Mouse (Mus musculus) cortical plate, adult 2 months (tissue): ENCODE measurements at regions not wholly inside any gene's neighbourhood (a gene's known extent, or its start where the extent isn't known, plus 50 kb on each side); places are given as distances from the start of the nearest gene placed in this dataset.

ENCODE experiments used
- H3K27ac ChIP-seq: fragments of 200-500 bp; 2 replicates; pipeline ENCODE4 v1.5.1; 2012; ENCODE audit warnings: low read length, control low read depth, inconsistent platforms; ENCODE audit not compliant: insufficient read depth
- H3K4me1 ChIP-seq: fragments of 200-500 bp; 2 replicates; pipeline ENCODE4 v1.6.1; 2011; ENCODE audit warnings: low read length; ENCODE audit not compliant: control insufficient read depth, insufficient read depth
- H3K4me3 ChIP-seq: fragments of 200-500 bp; 2 replicates; pipeline ENCODE4 v1.5.1; 2011; ENCODE audit warnings: mild to moderate bottlenecking, low read length, control low read depth; ENCODE audit not compliant: insufficient read depth
- CTCF ChIP-seq: fragments of 200-500 bp; IDR thresholded peaks from 2 replicates; pipeline ENCODE4 v1.5.1; 2011; ENCODE audit warnings: mild to moderate bottlenecking, control low read depth, low read length; ENCODE audit not compliant: insufficient read depth; ENCODE audit errors: extremely low read depth
- POLR2A ChIP-seq: fragments of 200-500 bp; IDR thresholded peaks from 2 replicates; pipeline ENCODE4 v1.6.1; 2011; ENCODE audit warnings: mild to moderate bottlenecking, low read length, control low read depth; ENCODE audit not compliant: insufficient read depth; ENCODE audit errors: extremely low read depth

DNA sequence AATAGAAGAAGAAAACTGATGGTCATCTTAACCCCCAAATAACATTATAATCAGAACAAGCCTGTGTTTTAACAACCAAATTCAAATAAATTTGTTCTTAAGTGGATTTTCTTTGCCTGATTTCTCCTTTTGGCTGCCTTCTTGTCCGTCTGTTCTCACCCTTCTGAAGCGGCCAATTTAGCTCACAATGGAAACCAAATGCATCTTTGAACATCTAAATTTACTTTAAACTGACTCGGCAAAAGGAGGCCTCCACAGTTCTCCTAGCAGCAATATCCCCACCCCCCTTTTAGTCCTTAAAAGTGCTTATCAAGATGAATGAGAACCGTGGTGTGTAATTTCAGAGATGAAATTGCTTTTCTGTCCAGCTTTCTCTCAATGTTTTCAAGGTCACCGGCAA, 389.6 kb upstream of the Adamts16 start:
- Histone ChIP-seq H3K4me1 (peaks cover 3% of the 10 kb centered on the region), H3K27ac (no peak overlapping the region), H3K4me3 (no peak overlapping the region)
- no peak for TF ChIP-seq CTCF

GRCm38 (mm10) chr13:71214776-71215175, 373.2 kb upstream of the Adamts16 start:
- TF ChIP-seq POLR2A = no peak
- no peak for TF ChIP-seq CTCF
- Histone ChIP-seq H3K4me3 (no peak overlapping the region), H3K27ac (no peak overlapping the region), H3K4me1 (0 out of 2 replicates have a peak, but pooled peaks cover 1% of the 10 kb centered on the region)

DNA sequence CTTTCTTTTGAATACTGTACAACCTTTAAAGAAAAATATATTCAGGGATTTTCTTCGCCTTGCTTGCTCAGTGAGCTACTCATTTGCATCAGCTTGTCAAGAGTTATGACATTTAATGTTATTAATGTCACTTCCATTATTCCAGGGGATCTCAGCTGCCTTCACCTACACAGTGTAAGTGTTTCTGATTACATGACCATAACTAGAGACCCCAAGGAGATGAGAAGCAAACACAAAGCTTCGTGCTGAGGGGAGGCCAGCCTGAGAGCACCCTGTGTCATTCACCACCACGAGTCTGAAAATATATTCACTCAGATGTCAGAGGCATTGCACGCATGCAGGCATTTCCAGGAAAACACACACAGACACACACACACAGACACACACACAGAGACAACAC, 369.8 kb upstream of the Adamts16 start:
- TF ChIP-seq POLR2A = no peak
- no peak for TF ChIP-seq CTCF
- no peak overlapping the region for H3K4me3 ChIP-seq
- no peak overlapping the region for H3K27ac ChIP-seq
- 0 out of 2 replicates have a peak, but pooled peaks cover 1% of the 10 kb centered on the region for H3K4me1 ChIP-seq

DNA sequence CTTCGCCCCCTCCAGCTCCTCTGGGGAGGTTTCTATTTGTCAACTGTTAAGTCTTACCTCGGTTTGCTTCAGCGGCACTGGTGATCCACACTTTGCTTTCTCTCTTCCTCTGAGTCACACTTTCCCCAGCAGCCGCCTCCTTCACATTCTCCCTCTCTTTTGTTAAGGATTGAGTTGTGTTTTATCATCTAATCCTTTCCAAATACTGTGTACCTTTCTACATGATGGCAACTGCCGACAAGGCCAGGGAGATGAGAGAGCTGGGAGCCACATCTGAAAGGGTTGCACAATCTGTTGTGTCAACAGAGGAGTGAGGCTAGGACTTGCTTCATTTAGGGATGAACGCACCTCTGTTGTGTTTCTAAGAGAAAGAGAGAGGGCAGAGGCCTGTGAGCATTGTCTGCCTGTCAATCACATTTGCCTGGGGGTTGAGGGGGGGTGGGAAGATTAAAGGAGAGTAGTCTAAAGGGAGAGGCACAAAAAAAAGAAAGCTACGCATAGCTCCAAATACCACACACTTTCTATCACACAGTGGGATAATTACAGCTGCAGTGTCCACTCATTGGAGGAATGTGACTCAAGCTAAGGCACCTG, 369.1 kb upstream of the Adamts16 start:
- no peak overlapping the region for H3K27ac ChIP-seq
- TF ChIP-seq CTCF (no peak), POLR2A (no peak)
- H3K4me3 ChIP-seq = no peak overlapping the region
- H3K4me1 ChIP-seq = 0 out of 2 replicates have a peak, but pooled peaks cover 1% of the 10 kb centered on the region

- no peak overlapping the region for H3K4me3 ChIP-seq
- TF ChIP-seq POLR2A (no peak), CTCF (no peak)
- no peak overlapping the region for H3K27ac ChIP-seq
- 0 out of 2 replicates have a peak, but pooled peaks cover under 1% of the 10 kb centered on the region for H3K4me1 ChIP-seq
These were observed 364.1 kb upstream of the Adamts16 start for GRCm38 (mm10) chr13:71205708-71206107.

GRCm38 (mm10) chr13:71200656-71201055, 359.0 kb upstream of the Adamts16 start:
- Histone ChIP-seq H3K27ac (no peak overlapping the region), H3K4me1 (no peaks in the 10 kb centered on the region), H3K4me3 (no peak overlapping the region)
- TF ChIP-seq POLR2A = no peak

DNA sequence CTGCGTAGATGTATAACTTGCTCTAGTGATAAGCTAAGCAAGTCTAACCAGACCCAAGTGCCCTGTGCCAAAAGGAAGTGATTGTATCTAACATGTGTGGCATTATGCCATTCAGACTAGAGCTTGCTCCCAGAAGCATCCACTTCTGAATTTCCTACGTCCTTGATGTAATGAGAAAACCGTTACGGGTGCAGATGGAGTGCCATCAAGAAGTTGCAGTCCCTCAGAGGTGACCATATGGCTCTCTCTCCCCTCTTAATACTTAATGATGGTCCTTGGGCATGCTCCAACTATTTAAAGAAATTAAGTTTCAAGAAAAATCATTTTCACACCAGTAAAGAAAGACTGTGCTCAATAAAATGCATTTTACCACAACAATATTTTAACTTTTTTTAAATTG, 354.1 kb upstream of the Adamts16 start:
- Histone ChIP-seq H3K4me3 (no peak overlapping the region), H3K27ac (no peak overlapping the region), H3K4me1 (no peaks in the 10 kb centered on the region)
- no peak for TF ChIP-seq CTCF
- TF ChIP-seq POLR2A = no peak

GRCm38 (mm10) chr13:71184500-71184899, 342.9 kb upstream of the Adamts16 start:
- Histone ChIP-seq H3K27ac (no peak overlapping the region), H3K4me1 (no peaks in the 10 kb centered on the region), H3K4me3 (no peak overlapping the region)
- TF ChIP-seq POLR2A (no peak), CTCF (no peak)

DNA sequence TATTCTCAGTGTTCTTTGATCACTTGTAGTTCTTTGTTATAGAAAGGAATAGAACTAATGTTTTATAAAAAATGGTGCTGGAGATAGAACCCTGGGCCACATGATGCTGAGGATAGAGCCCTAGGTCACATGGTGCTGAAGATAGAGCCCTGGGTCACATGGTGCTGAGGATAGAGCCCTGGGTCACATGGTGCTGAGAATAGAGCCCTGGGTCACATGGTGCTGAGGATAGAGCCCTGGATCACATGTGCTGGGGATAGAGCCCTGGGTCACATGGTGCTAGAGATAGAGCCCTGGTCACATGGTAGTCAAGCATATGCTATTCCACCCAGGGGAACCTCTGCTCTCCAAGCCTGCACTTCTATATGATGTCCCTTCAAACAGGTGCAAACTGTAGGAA, 337.5 kb upstream of the Adamts16 start:
- TF ChIP-seq POLR2A (no peak), CTCF (no peak)
- H3K27ac ChIP-seq = no peak overlapping the region
- H3K4me3 ChIP-seq = no peak overlapping the region
- no peaks in the 10 kb centered on the region for H3K4me1 ChIP-seq

- Histone ChIP-seq H3K4me1 (no peaks in the 10 kb centered on the region), H3K4me3 (no peak overlapping the region), H3K27ac (no peak overlapping the region)
- TF ChIP-seq POLR2A (no peak), CTCF (no peak)
These were observed 332.7 kb upstream of the Adamts16 start for GRCm38 (mm10) chr13:71174335-71174734.

GRCm38 (mm10) chr13:71166226-71166625, 324.6 kb upstream of the Adamts16 start:
- no peak overlapping the region for H3K4me3 ChIP-seq
- TF ChIP-seq CTCF = no peak
- no peak overlapping the region for H3K27ac ChIP-seq
- no peaks in the 10 kb centered on the region for H3K4me1 ChIP-seq
